Mouse (Mus musculus): Measurements from ENCODE around the gene Nos1ap.

Gene Nos1ap

GRCm38 (mm10) chr1:170457673-170458072, 132.0 kb downstream of the Nos1ap start:
- DNase-seq (ENCODE audit: low spot score): no peak

DNA sequence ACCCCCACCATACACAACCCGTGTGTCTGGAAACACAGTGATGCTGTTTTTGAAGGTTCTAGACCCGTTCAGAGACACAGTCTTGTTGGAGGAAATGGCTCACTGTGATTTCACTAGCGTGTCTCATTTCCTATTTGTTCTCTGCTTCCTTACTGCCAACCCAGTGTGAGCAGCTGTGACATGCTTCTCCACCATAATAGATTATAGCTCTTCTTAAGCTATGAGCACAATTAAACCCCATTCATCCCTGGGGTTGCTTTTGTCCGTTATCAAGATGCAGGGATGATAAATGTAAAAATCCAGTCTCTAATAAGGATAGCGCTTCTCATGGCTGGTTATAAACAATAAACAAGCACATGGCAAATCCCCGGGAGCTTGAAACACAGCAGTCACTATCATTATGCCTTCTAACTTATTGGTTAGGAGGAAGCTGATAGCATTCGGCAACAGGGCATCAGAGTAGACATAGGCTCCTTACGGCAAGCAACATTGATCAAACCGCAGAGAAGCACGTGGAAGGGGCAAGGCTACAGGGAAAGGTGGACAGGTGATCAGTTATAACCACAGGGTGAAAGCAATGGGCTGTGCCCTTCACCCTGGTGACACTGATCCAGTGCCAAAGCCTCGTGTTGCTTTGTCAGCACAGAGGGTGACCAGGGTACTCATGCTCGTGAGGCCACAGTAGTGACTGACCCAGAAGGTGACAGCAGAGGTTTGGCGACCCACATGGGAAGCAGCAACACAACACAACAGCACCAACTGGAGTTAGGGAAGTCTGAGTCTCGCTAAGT, 133.6 kb downstream of the Nos1ap start:
- DNase-seq (ENCODE audit: low spot score): no peak

- DNase-seq (ENCODE audit: low spot score): no peak
These were observed 134.3 kb downstream of the Nos1ap start for GRCm38 (mm10) chr1:170455387-170455786.

- DNase-seq (ENCODE audit: low spot score): no peak
These were observed 136.2 kb downstream of the Nos1ap start for GRCm38 (mm10) chr1:170453455-170453854.

GRCm38 (mm10) chr1:170448244-170448643, 141.4 kb downstream of the Nos1ap start:
- no peak for DNase-seq (ENCODE audit: low spot score)

GRCm38 (mm10) chr1:170445458-170445857, 144.2 kb downstream of the Nos1ap start:
- DNase-seq (ENCODE audit: low spot score): no peak

- no peak for DNase-seq (ENCODE audit: low spot score)
These were observed 149.3 kb downstream of the Nos1ap start for GRCm38 (mm10) chr1:170440367-170440766.

- DNase-seq (ENCODE audit: low spot score): no peak
These were observed 151.1 kb downstream of the Nos1ap start for GRCm38 (mm10) chr1:170438471-170439151.

- DNase-seq (ENCODE audit: low spot score): no peak
These were observed 155.5 kb downstream of the Nos1ap start for GRCm38 (mm10) chr1:170434146-170434545.

- no peak for DNase-seq (ENCODE audit: low spot score)
These were observed 156.0 kb downstream of the Nos1ap start for GRCm38 (mm10) chr1:170433661-170434060.

DNA sequence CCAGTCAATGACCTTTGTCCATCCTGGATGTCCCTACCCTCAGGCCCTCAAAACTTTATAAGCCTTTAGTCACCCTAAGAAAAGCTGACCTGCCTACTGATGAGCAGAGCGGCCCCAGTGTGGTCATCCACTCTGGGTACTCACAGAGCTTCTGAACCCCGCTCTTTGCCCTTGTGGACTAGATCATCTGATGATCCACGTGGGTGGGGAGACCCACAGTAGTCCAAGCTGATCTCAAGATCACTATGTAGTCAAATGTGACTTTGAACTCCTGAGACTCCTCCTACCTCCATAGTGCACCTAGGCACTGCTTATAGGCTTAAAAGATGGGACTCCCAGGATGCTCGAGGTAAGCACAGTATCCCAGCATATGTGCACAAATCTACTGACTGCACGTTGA, 157.4 kb downstream of the Nos1ap start:
- DNase-seq (ENCODE audit: low spot score): no peak

- no peak for DNase-seq (ENCODE audit: low spot score)
These were observed 158.3 kb downstream of the Nos1ap start for GRCm38 (mm10) chr1:170431312-170431711.

GRCm38 (mm10) chr1:170430660-170431059, 159.0 kb downstream of the Nos1ap start:
- DNase-seq (ENCODE audit: low spot score): no peak

GRCm38 (mm10) chr1:170429656-170430055, 160.0 kb downstream of the Nos1ap start:
- no peak for DNase-seq (ENCODE audit: low spot score)

- no peak for DNase-seq (ENCODE audit: low spot score)
These were observed 161.5 kb downstream of the Nos1ap start for GRCm38 (mm10) chr1:170428141-170428540.

- no peak for DNase-seq (ENCODE audit: low spot score)
These were observed 165.3 kb downstream of the Nos1ap start for GRCm38 (mm10) chr1:170424258-170424889.

GRCm38 (mm10) chr1:170423048-170423447, 166.6 kb downstream of the Nos1ap start:
- DNase-seq (ENCODE audit: low spot score): no peak

DNA sequence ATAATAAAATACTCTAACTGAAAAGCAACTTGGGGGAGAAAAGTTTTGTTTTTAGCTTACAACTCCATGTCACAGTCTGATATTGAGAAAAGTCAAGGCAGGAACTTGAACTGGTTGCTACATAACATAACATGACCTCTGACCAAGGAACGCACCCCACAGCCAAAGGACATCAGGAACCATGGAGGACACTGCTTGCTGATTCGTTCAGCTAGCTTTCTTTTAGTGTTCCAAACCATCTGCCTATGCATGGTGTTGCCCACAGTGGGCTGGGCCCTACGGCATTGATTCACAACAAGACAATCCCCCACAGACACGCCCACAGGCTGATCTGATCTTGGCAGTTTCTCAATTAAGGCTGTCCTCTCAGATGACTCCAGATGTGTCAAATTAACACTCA, 167.5 kb downstream of the Nos1ap start:
- DNase-seq (ENCODE audit: low spot score): no peak

- DNase-seq (ENCODE audit: low spot score): no peak
These were observed 169.7 kb downstream of the Nos1ap start for GRCm38 (mm10) chr1:170419961-170420360.

GRCm38 (mm10) chr1:170418131-170418530, 171.5 kb downstream of the Nos1ap start:
- no peak for DNase-seq (ENCODE audit: low spot score)

GRCm38 (mm10) chr1:170416967-170417366, 172.7 kb downstream of the Nos1ap start:
- no peak for DNase-seq (ENCODE audit: low spot score)

DNA sequence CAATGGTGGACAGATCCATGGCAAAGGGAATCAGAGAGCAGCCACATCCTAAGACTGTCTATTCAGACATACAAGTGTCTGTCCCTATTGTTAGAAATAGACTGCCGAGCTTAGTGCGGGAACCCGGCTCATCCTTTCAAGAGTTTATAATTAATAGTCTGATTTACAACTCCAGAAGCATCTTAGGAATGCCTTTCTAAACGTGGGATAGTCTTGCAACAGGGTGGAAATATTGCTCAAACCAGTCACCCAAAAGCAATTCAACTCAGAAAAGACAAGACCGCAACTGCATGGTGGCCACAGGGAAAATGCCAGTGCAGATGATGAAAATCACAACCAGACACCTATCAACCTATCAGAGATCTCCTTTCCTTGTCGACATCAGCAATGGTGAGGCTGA, 173.5 kb downstream of the Nos1ap start:
- no peak for DNase-seq (ENCODE audit: low spot score)

- no peak for DNase-seq (ENCODE audit: low spot score)
These were observed 174.3 kb downstream of the Nos1ap start for GRCm38 (mm10) chr1:170415395-170415794.

Measured in testis, postnatal 14 days (tissue).